ENCODE assay signal across 19 mouse cellular contexts in genomic region chr7:73327652-73328051, GRCm38 (mm10). TPM values are rescaled to one million over a fixed set of nuclear protein-coding genes. Genes with fewer than 3 reads are reported as not detected.
DNase-seq lines count a peak whose midpoint lies in the region; ATAC-seq lines count a peak whose summit lies in the region.
"Had no signal": no experiment of that assay in that cellular context is flagged by ENCODE, and none has a peak within 500 bp of the region (broad histone marks: within the 10 kb centered on the region; RNA-seq: fewer than 3 reads in every experiment).

No protein-coding gene starts in this region.

- peak overlapping the region; percentile 71 for H3K27ac ChIP-seq in lung, embryonic 15.5 days
- peak overlapping the region; percentile 91 for H3K27ac ChIP-seq in stomach, embryonic 16.5 days (ENCODE audit: low read length)
- H3K27ac ChIP-seq: forebrain, embryonic 15.5 days; hindbrain, embryonic 12.5 days; neural tube, embryonic 12.5 days had no signal

- H3K36me3 ChIP-seq in lung, embryonic 15.5 days = no peaks in the 10 kb centered on the region
- no peaks in the 10 kb centered on the region for H3K36me3 ChIP-seq in stomach, embryonic 16.5 days (ENCODE audit: control insufficient read depth, insufficient read depth, low read length)
- H3K36me3 ChIP-seq: forebrain, embryonic 15.5 days; heart, embryonic 15.5 days; hindbrain, embryonic 12.5 days; neural tube, embryonic 12.5 days had no signal

- no peaks in the 10 kb centered on the region for H3K27me3 ChIP-seq in lung, embryonic 15.5 days
- H3K27me3 ChIP-seq in stomach, embryonic 16.5 days (ENCODE audit: control insufficient read depth, insufficient read depth, low read length) = no peaks in the 10 kb centered on the region
- H3K27me3 ChIP-seq: forebrain, embryonic 15.5 days; heart, embryonic 15.5 days; hindbrain, embryonic 12.5 days had no signal

- WGBS in lung, embryonic 15.5 days = 65% methylated on average over 5 of the region's 5 CpGs
- 73% methylated on average over 5 of the region's 5 CpGs for WGBS in stomach, embryonic 16.5 days

- no peak overlapping the region for H3K4me2 ChIP-seq in lung, embryonic 15.5 days
- H3K4me2 ChIP-seq in stomach, embryonic 16.5 days (ENCODE audit: low read depth, low read length) = no peak overlapping the region
- H3K4me2 ChIP-seq: forebrain, embryonic 15.5 days; heart, embryonic 15.5 days; hindbrain, embryonic 12.5 days; neural tube, embryonic 12.5 days had no signal

- DNase-seq in heart, adult 11 months = peak; percentile 90
- no peak for DNase-seq in heart, postnatal 4 days
- DNase-seq in lung, postnatal 14 days = no peak
- peak; percentile 29 for DNase-seq in gastrocnemius, postnatal 10 days
- no peak for DNase-seq in embryo, embryonic 10.5 days (ENCODE audit: low spot score)
- DNase-seq: cerebellum, adult 11 months; kidney, adult 2 months; lung, adult 18-20 months; right cerebral cortex, postnatal 4 days had no signal

- no peak overlapping the region for H3K4me3 ChIP-seq in lung, embryonic 15.5 days
- no peak overlapping the region for H3K4me3 ChIP-seq in stomach, embryonic 16.5 days (replicated peaks; ENCODE audit: low read length)
- H3K4me3 ChIP-seq: forebrain, embryonic 15.5 days; heart, embryonic 15.5 days; hindbrain, embryonic 12.5 days; neural tube, embryonic 12.5 days had no signal

- no peak overlapping the region for H3K9ac ChIP-seq in lung, embryonic 15.5 days
- H3K9ac ChIP-seq in stomach, embryonic 16.5 days (ENCODE audit: low read length) = no peak overlapping the region
- H3K9ac ChIP-seq: forebrain, embryonic 15.5 days; heart, embryonic 15.5 days; hindbrain, embryonic 12.5 days; neural tube, embryonic 12.5 days had no signal

- no peak for ATAC-seq in lung, embryonic 15.5 days (ENCODE audit: borderline replicate concordance, extremely low read depth, low FRiP score, low TSS enrichment)
- ATAC-seq in stomach, embryonic 16.5 days (ENCODE audit: insufficient read depth, low FRiP score) = no peak
- ATAC-seq: activated CD4-positive, CD25-positive, alpha-beta regulatory T cell, adult 4 months; forebrain, embryonic 15.5 days; midbrain, embryonic 16.5 days had no signal

- peaks cover 27% of the 10 kb centered on the region for H3K4me1 ChIP-seq in lung, embryonic 15.5 days
- H3K4me1 ChIP-seq in stomach, embryonic 16.5 days (ENCODE audit: control insufficient read depth, insufficient read depth, low read length) = peaks cover 49% of the 10 kb centered on the region
- H3K4me1 ChIP-seq: forebrain, embryonic 15.5 days had no signal

- H3K9me3 ChIP-seq in lung, embryonic 15.5 days = no peaks in the 10 kb centered on the region
- no peaks in the 10 kb centered on the region for H3K9me3 ChIP-seq in stomach, embryonic 16.5 days (replicated peaks; ENCODE audit: control insufficient read depth, low read length)
- H3K9me3 ChIP-seq: forebrain, embryonic 15.5 days; heart, embryonic 15.5 days; hindbrain, embryonic 12.5 days; neural tube, embryonic 12.5 days had no signal

RNA-seq across cellular contexts. Expression of gene Rgma, which starts 47.7 kb away (rescaled TPM):
- total RNA-seq in heart, postnatal 4 days (2021) = 10 to 100 TPM; 36.1 to 38.8 TPM
- polyA plus RNA-seq in lung, embryonic 15.5 days (2015; fragmentation: Nextera tagmentation; extraction: Ambion mirVana) = 11.7 and 12.9 TPM in 2 replicates
- total RNA-seq in gastrocnemius, postnatal 10 days (2021) = 10 to 100 TPM; 93.3 to 94.9 TPM
- polyA plus RNA-seq in stomach, embryonic 16.5 days (2015; fragmentation: Nextera tagmentation; extraction: Ambion mirVana) = 10.7 and 11.7 TPM in 2 replicates
- total RNA-seq: common myeloid progenitor, adult 5-6 weeks; megakaryocyte progenitor cell, adult 5-6 weeks had no signal
- polyA plus RNA-seq: activated CD4-positive, CD25-positive, alpha-beta regulatory T cell, adult 4 months had no signal

Comparison
In these comparisons a context has a peak if more than half of its experiments do, and no peak if none do; other contexts are left out.
1. DNase-seq: peak in heart, adult 11 months (single experiment) and gastrocnemius, postnatal 10 days (single experiment); none in heart, postnatal 4 days (single experiment), lung, postnatal 14 days (single experiment) and embryo, embryonic 10.5 days (single experiment).